Mouse (Mus musculus) olfactory bulb, adult 2 months (tissue): ENCODE data around the gene Lrrc18. TPM values are rescaled to one million over a fixed set of nuclear protein-coding genes. Genes with fewer than 3 reads are reported as not detected.

Source experiments
- H3K27ac ChIP-seq: fragments of 200-500 bp; 2 replicates; pipeline ENCODE4 v1.5.1; 2012; ENCODE audit warnings: low read depth, low read length; ENCODE audit not compliant: insufficient read depth
- H3K4me1 ChIP-seq: fragments of 200-500 bp; 2 replicates; pipeline ENCODE4 v1.6.1; 2012; ENCODE audit warnings: low read length; ENCODE audit not compliant: control insufficient read depth, insufficient read depth
- H3K4me3 ChIP-seq: fragments of 200-500 bp; 2 replicates; pipeline ENCODE4 v1.5.1; 2012; ENCODE audit warnings: mild to moderate bottlenecking, low read depth, low read length, moderate library complexity; ENCODE audit not compliant: insufficient read depth
- CTCF ChIP-seq: fragments of 200-500 bp; IDR thresholded peaks from 2 replicates; pipeline ENCODE4 v1.5.1; 2012; ENCODE audit warnings: low read depth, mild to moderate bottlenecking, low read length, moderate library complexity; ENCODE audit not compliant: insufficient read depth
- POLR2A ChIP-seq: fragments of 200-500 bp; IDR thresholded peaks from 2 replicates; pipeline ENCODE4 v1.6.1; 2012; ENCODE audit warnings: mild to moderate bottlenecking, low read depth, low read length, moderate library complexity; ENCODE audit not compliant: insufficient read depth
- WGBS: fragments of 180-500 bp; shearing (Covaris S2); methylation state at CpG from one replicate; pipeline ENCODE4 v1.1.7; 2018; 5-methylcytosine and 5-hydroxymethylcytosine counted together
- polyA plus RNA-seq: library from polyadenylated mRNA; stranded (reverse); fragments of >200 nt; gene quantifications from 2 replicates; pipeline ENCODE4 v1.2.4, GENCODE M21; 2012; ENCODE audit warnings: low replicate concordance; ENCODE audit not compliant: missing spikeins, insufficient read depth, insufficient read length

Lrrc18 gene
- polyA plus RNA-seq, 1 experiment: not detected

DNA sequence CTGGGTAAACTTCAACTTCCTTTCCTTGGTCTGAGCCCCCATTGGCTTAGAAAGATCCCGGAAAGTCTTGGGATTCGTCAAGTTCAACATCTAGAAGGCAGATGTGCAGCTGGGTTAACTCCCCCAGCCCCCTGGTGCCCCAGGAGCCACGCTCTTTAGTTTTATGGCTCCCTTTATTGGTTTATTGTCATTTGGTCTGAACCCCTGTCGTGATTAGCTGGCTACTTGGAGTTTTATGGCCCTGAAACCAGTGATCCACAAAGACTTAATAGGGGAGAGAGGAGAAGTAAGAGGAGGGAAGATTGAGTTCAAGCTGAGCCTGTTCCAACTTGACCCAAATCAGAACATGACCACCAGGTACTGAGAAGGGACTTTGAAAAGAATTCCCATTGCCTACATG, 4.5 kb upstream of the Lrrc18 start:
- Histone ChIP-seq H3K4me1 (no peaks in the 10 kb centered on the region), H3K27ac (no peak overlapping the region), H3K4me3 (no peak overlapping the region)
- TF ChIP-seq CTCF (no peak), POLR2A (no peak)
- WGBS: 81% methylated on average over 4 of the region's 4 CpGs

DNA sequence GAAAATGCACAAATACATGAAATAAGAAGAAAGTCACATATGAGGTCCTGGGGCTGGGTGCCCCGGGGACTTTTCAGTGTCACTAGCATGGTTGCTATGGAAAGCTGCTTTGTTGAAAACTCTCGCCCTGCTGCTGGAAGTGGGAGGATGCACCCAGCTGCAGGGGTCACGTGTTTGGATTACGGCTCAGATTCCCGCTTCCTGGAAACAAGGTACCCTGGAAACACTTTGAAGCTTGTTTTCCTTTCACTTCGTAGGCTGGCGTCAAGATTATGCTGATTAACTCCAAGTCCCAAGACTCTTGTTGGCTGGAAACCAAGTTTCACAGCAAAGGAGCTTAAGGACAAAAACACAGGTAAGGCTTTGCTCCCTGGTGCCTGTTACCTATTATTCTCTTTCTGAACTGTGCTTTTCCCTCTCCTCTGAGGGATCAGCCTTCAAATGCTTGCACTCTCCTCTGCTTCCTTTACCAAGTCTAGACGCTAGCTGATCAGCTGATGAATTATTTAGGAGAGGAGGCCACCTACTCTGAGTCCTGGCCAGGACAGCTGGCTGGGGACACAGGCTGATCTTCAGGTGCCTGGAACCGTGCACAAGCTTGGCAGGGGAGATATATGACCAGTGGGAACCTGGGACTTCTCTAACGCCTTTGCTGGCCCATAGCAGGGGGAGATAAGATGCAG, 3.9 kb downstream of the Lrrc18 start:
- no peak overlapping the region for H3K4me3 ChIP-seq
- H3K4me1 ChIP-seq: peaks cover 13% of the 10 kb centered on the region
- 11% methylated on average over 10 of the region's 10 CpGs for WGBS
- H3K27ac ChIP-seq: no peak overlapping the region
- TF ChIP-seq POLR2A (no peak), CTCF (no peak)

DNA sequence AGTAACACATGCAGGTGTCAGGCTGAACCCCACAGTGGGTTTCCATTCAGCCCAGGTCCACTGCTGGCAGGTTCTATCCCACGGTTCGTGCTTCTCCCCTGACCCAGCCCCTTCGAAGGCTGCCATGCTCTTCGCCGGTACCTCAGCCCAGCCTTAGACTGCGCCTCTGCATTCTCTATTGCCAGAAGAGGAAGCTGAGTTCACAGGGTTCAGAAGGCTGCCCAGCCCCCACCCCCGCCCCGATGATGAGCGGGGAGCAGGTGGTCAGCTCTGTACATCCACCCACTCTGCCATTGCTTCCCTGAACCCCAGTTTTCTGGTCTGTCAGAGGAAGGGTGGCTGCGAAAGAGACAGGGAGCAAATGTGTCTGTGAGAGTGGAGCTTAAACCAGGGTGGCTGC, 8.3 kb downstream of the Lrrc18 start:
- peaks cover 15% of the 10 kb centered on the region for H3K4me1 ChIP-seq
- H3K4me3 ChIP-seq: no peak overlapping the region
- TF ChIP-seq POLR2A (no peak), CTCF (no peak)
- H3K27ac ChIP-seq: no peak overlapping the region
- WGBS: 58% methylated on average over 10 of the region's 10 CpGs

DNA sequence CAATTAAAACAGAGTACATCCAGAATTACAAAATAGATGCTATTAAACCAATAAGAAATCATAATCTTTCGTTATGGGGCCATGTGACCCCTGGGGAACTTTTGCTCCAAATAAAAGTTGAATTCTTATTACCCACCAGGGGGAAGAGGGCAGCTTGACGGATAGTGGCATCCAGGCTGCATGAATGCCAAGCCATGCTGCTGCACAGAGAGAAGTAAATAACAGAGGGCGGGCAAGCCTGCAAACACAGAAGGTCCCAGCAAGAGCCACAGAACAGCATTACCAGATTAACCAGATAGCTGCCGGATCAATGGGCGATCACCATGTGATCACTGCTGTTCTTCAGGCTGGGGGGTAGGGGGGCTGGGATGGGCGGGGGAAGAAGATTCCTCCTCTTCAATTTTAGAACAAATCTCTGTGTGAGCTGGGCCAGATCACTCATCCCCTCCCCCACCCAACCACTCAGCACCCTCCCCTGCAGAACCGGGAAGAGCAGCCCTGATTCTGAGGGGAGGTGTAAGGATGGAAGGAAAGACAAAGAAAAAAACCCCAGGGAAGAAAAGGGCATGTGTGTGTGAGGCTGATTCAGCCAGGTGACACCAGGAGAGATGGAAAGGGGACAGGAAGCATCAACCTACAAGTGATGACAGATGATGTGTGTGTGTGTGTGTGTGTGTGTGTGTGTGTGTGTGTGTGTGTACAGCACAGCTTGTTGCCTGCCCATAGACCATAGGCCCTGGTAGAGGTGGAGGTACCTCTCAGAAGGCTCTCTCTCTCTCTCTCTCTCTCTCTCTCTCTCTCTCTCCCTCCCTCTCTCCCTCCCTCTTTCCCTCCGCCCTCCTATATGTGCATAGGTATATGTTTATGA, 9.2 kb downstream of the Lrrc18 start:
- Histone ChIP-seq H3K4me3 (no peak overlapping the region), H3K4me1 (peaks cover 11% of the 10 kb centered on the region), H3K27ac (no peak overlapping the region)
- TF ChIP-seq POLR2A (no peak), CTCF (no peak)
- WGBS: 33% methylated on average over 8 of the region's 8 CpGs

DNA sequence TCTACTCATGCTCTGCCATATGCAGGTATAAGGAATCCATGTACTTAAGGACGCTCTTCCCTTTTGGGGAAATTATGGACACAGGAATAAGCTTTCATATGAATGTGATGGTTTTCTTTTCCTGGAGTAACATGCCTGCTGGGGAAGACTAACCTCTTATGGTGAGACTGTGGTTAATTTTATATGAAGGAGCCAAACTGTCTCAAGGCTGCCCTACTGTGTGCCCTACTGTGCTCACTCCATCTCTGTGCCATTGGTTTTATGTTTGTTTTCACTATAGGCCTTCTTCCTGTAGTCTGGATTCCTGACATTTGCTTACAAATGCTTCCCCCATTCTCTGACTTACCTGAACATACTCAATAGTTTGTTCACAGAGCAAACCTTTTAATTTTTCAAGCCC, 13.9 kb downstream of the Lrrc18 start:
- Histone ChIP-seq H3K4me3 (no peak overlapping the region), H3K4me1 (peaks cover 1% of the 10 kb centered on the region; the same call in 1 of the 2 replicates), H3K27ac (no peak overlapping the region)
- WGBS: 100% methylated on average over 1 of the region's 1 CpGs
- TF ChIP-seq POLR2A (no peak), CTCF (no peak)

DNA sequence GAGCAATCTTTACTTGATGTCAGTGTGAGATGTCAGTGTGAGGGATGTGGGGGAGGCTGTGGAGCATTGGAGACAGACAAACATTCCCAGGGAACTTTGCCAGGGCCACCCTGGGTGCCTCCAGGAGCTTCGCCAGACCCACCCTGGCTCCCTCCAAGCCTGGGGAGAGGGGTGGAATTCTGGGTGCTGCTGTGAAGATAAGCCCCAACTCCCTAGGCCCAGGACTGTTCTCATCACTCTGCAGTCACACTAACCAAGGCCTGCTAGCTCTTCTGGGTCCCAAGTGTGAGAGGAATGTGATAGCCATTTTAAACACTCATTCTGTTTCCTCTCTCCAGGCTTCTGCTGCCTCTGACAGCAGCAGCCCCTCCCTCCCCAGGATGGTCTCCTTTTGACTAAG, 16.5 kb downstream of the Lrrc18 start:
- Histone ChIP-seq H3K4me3 (no peak overlapping the region), H3K4me1 (no peaks in the 10 kb centered on the region), H3K27ac (no peak overlapping the region)
- TF ChIP-seq POLR2A (no peak), CTCF (no peak)
- WGBS: 92% methylated on average over 1 of the region's 1 CpGs

DNA sequence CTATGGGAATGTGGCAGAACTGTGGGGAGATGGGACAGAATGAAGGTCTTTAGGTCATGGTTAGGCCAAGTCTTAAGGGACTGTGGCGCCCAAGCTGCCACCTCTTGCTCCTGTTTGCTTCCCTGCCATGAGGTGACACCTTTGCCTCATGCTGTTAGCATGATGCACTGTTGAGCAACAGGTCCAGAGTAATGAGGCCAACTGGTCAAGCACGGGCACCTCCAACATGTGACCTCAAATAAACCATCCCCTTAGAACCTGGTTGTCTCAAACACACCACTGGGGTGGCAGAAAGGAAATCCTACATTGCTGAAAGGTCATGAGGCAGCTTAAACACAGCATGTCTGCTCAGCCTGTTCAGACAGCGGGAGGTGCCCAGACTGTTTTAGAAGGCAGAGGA, 27.9 kb downstream of the Lrrc18 start:
- no peak for TF ChIP-seq CTCF
- TF ChIP-seq POLR2A: no peak
- Histone ChIP-seq H3K4me3 (no peak overlapping the region), H3K4me1 (no peaks in the 10 kb centered on the region), H3K27ac (no peak overlapping the region)
- 88% methylated on average over 3 of the region's 3 CpGs for WGBS

DNA sequence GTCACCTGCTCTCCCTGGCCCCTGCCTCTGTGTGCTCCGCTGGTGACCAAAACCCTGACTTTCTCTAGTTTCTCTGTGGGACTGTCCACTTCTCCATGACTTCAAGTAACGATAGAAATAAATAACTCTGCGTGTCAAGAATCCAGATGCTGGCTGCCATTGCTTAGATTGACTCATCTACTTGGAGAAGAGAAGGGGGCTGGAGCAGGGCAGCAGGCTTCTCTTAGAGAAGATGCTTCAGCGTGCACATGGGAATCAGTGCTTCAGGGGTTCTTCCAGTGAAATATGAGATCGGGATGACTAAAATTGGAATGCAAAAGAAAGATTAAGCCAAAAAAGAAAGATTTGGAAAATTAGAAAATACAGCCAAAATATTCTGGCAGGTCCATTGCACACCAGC, 28.4 kb downstream of the Lrrc18 start:
- Histone ChIP-seq H3K27ac (no peak overlapping the region), H3K4me1 (no peaks in the 10 kb centered on the region), H3K4me3 (no peak overlapping the region)
- 81% methylated on average over 5 of the region's 5 CpGs for WGBS
- TF ChIP-seq POLR2A (no peak), CTCF (no peak)

DNA sequence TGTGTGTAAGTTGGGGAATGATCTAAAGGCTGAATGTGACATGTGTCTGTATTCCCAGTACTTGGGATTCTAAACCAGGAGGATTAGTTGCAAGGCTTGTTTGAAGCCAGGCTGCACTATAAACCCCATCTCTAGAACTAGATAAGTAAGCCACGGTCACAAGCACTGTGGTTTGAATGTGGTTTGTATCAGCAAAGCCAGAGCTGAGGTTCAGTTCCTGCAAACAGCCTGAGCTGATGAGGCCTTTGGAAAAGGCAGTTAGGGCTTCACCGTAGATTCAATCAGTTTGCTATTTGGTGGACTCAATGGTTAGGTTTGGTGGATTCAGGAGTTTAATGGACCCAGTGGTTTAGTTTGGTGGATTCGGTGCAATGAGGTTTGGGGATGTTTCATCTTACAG, 39.7 kb downstream of the Lrrc18 start:
- 85% methylated on average over 3 of the region's 3 CpGs for WGBS

More for the DNA sequence above, 39.7 kb downstream of the Lrrc18 start:
- TF ChIP-seq POLR2A (no peak), CTCF (no peak)
- H3K4me1 ChIP-seq: no peaks in the 10 kb centered on the region
- H3K27ac ChIP-seq: no peak overlapping the region
- no peak overlapping the region for H3K4me3 ChIP-seq
